Mouse (Mus musculus) left cerebral cortex, adult 9 months (tissue): Measurements from ENCODE around the gene Vmn2r109.
"Not testable (repeated sequence)": the region's sequence is repeated elsewhere in the genome, so short reads cannot be mapped to it uniquely, and the experiment has no call there.

Experiments
- DNase-seq, 2 experiments: peaks; one replicate each; pipeline ENCODE4 v3.0.0; 2022; ENCODE audit warnings: low spot score in 2 of 2

Gene Vmn2r109

GRCm38 (mm10) chr17:20564656-20565055 is at the start of gene Vmn2r109:
Gene Vmn2r109, minus strand, starts transcription at chr17:20564756.
- DNase-seq = no peak

GRCm38 (mm10) chr17:20596323-20596722 is 31.8 kb upstream of the Vmn2r109 start, which contains the start of gene Vmn2r110:
Gene Vmn2r110, minus strand, starts transcription at chr17:20596423.
- DNase-seq = no peak

GRCm38 (mm10) chr17:20508247-20508646 is 56.3 kb downstream of the Vmn2r109 start:
- not testable (repeated sequence) for DNase-seq

- DNase-seq = no peak
Measured at GRCm38 (mm10) chr17:20497858-20498257, 66.7 kb downstream of the Vmn2r109 start, which contains the start of gene Vmn1r225. Gene Vmn1r225, plus strand, starts transcription at chr17:20498158.
